Mouse (Mus musculus): ENCODE measurements around the gene Rere.

The Rere gene

DNA sequence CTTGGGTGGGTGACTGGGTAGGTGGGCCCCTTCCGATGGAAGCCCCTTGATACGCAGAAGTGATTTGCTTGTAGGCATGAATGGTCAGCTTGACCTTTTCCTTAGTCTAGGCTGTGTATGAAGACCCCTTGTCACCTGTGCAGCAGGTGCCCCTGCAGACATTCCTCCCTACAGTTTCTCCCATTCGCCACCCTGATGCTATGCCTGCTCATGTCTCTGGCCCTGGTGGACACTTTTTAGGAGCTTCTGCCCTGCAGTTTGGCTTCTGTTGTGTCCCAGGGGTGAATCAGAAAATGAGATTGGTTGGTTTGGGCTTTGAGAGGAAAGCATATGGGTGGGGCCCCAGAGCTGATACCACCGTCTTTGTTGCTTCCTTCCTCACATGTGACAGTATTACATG is 343.5 kb downstream of the Rere start:
- DNase-seq = no peak

DNA sequence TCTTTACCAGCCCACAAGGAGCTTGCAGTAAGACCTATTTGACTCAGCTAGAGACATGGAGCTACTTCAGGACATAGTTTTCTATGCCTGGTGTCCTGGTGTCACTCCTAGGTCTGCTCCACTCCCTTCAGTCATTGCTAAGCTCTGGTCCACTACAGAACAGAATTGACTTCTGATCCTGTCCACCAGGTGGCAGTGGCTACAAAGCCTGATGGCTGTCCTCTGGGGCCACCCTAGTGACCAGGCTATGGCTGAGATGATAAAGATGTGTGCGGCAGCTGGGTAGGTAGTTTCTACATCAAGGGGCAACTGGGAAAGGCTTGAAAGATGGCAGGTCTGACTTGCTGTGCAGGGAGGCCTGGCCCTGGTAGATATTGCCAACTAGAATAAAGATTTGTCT is 344.0 kb downstream of the Rere start:
- peak; percentile 83 to 87 for DNase-seq

DNA sequence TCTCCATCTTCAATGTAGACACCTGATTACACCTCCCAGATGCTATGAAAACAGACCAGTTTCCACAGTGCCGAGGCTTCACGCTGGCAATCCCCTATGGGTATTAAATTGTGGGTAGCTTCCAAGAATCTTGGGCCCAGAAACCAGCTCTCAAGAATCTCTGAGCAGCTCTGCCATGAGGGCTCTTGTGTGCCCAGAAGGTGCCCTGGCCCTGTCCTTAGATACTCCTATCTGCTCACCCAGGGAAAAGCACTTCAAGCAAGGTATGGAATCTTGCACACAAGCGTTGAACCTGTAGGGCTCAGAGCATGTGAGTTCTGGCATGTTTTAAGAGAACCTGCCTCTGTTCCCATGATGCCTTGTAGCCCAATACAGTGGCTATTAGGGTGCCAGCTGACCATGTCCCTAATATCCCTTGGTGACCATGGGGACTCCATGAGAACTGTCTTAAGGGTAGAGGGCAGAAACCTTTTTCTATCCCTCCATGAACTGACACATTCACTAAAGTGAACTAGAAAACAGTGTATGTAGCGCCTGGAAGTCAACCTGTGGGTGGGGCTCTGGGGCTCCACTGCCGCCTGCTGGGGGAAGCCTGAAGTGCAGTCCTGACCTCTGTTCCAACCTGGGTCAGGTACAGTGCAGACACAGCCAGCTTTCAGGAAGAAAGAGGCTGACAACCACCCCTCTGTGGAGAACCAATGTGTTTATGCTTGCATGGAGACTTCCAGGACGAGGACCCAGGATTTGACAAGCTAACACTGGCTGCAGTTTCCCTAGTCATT is 344.7 kb downstream of the Rere start:
- DNase-seq = peak; percentile 76 to 82

DNA sequence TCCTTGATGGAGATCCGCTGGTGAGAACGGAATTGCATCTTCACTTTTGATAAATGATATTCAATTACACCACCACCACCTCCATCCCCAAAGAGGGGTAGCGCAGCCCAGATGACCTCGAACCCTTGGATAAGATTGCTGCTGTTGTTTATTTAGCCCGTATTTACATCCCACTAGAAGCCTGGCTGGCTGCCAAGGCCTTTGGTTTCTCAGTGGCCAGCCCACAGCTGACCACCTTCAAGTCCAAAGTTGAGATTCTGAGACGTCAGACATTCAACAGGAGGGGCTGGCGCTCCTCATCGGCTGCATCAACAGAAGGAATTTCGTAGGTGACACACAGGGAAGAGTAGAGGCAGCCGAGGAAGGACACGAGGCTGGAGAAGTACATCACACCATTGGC is 347.8 kb downstream of the Rere start:
- peak; percentile 67 to 73 for DNase-seq

DNA sequence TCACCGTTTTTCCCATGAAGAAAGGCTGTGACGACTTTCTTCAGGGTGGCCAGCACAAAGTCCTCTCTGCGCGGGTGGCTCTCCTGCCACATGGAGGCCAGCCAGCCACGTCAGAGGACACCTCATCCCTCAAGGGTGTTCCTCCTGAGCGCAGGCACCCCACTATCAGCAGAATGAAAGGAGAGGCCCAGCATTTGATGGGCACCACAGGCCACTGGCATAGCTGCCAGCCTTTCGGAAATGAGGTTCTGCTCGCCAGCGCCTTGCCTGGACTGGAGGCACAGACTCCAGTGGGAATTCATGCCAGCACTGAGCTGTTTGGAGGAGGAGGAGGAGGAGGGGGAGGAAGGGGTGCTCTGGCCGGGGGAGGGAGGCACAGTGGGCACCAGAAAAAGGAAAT is 354.1 kb downstream of the Rere start:
- no peak for DNase-seq

DNA sequence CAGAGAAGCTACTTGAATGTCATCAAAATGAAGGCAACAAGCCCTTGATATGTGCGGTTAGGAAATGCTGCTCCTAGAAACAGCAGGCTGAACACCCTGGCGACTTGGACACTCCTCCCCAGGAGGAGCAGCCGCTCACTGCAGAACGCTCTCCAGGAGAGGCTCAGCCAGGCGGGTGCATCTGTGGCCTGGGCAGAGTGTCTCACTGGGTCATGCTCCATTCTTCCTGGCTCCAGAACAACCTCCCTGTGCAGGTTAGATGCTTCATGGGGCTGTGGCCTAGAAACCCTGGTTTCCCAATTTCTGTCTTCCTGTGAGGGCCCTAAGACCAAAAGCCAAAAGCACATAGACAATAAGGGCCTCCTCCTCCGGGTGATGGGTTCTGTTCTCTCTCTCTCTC is 355.2 kb downstream of the Rere start:
- no peak for DNase-seq

DNA sequence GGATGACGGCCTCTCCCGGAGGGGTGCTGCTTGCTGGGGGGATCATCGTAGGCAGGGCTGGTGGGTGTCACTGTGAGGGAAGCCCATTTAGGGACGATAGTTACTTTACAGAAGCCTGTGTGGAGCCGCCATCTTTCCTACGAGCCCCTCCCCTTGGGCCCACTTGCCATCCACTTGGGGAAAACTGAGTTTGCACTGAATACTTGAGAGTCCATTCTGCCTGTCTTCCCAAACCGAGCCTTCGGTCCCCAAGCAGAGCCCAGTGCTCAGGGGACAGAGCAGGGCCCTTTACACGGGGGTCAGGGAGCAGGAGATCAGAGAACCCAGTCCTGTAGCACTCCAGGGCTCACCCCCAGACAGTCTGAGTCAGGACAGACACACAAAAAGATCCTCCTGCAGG is 362.9 kb downstream of the Rere start:
- no peak for DNase-seq

DNA sequence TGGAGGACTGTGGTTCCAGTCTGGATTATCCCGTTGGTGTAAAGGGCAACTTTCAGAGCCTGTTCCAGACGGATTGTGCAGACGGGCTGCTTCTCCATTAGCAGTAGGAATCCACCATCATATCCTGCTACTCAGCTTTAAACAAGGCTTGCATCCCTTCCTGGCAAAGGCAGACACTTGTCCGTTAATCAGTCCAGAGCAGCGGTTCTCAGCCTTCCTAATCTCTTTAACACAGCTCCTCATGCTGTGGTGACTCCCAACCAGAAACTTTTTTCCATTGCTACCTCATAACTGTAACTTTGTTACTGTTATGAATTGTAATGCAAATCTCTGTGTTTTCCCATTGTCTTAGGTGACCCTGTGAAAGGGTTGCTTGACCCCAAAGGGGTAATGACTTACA is 367.9 kb downstream of the Rere start:
- DNase-seq = no peak

DNA sequence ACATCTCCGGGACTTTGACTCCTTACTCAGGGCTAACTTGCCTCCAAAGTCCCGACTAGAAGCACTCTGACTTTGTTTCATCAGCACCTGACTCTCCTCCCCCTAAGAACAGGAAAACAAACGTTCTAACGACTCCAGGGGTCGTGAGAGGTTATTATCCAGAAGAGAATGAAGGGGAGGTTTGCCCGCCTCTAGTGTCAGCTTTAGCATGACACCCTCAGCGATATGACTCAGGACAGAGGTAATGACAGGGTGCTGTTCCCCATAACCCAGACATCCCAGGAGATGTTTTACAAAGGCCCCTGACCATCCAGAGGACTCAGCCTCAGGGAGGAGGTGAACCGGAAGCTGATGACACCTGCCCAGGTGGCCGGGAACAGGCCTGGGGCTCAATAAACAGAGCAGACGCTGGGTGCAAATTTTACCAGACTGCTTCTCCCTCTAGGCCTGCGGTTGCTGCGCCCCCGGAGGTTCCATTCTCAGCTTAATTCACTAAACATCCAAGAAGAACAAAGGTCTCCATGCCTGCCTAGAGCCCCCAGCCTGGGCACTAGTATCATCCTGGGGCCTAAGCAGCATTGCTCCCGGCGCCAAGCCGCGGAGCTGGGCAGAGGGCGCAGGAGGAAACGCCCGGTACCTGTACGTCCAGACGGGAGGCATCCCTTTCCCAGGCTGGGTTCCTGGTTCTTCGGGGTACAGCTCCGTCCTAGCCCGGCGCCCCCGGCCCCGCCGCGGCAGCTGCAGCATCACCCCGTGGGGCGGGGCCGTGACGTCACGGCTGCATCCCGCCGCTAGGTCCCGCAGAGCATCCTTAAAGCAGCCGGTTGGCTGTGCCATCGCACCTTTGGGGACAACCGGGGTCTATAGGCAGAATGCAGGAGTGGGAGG is 370.2 kb downstream of the Rere start, which contains the start of gene Slc45a1:
TSS of gene Slc45a1 (minus strand) at position 785 of the 888 bp plus-strand sequence.
- no peak for DNase-seq

DNA sequence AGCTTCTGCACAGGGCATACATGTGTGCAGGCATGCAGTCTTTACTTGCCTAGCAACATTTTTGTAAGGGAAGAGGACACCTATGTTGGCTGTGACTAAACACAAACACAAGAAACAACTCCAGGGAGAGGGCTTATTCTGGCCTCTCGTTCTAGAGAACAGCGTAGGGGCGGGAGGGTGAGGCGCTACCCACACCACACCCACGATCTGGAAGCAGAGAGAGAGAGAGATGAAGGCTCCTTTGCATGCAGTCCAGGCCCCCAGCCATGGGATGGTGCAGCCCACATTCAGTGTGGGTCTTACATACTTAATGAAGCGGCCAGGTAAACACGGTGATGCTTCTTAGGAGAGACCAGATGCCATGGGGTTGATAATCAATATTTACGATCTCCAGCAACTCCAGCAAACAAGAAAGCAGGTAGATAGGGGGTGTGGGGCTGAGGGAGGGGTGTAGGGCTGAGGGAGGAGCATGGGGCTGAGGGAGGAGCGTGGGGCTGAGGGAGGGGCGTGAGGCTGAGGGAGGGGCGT is 371.7 kb downstream of the Rere start:
- DNase-seq = no peak

DNA sequence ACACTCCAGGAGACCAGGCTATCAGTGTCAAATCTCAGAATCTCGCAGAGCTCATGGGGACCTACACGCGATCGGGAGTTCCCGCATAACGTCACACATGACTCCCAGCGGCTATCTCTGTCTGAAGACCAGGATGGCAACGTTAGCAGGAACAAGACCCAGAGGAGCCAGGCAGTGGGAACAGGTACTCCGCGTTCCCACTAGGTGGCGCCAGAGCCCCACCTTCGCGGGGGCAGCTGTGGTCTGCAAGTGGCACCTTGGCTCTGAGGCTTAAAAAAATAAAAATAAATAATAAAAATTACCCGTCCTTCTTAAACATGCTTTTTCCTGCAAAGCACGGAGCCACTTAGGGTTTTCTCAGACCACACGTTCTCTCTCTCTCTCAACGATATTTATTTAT is 374.5 kb downstream of the Rere start:
- DNase-seq = peak; percentile 79 to 88

DNA sequence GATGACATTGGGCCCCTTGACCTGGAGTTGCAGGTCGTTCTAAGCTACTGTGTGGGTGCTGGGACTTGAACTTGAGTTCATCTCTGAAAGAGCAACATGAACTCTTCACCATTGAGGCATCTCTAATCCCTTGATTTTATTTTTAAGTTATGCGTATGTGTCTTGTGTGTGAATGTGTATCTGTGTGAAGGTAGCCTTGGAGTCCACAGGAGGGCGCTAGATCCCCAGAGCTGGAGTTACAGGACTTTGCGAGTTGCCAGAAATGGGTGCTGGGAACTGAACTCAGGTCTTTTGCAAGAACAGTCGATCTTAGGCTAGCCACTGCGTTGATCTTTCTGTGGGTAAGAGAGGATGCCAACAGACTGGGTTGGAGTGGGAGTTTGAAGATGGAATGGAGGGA is 375.1 kb downstream of the Rere start:
- DNase-seq = peak in 1 of 2 experiments; percentile 67

DNA sequence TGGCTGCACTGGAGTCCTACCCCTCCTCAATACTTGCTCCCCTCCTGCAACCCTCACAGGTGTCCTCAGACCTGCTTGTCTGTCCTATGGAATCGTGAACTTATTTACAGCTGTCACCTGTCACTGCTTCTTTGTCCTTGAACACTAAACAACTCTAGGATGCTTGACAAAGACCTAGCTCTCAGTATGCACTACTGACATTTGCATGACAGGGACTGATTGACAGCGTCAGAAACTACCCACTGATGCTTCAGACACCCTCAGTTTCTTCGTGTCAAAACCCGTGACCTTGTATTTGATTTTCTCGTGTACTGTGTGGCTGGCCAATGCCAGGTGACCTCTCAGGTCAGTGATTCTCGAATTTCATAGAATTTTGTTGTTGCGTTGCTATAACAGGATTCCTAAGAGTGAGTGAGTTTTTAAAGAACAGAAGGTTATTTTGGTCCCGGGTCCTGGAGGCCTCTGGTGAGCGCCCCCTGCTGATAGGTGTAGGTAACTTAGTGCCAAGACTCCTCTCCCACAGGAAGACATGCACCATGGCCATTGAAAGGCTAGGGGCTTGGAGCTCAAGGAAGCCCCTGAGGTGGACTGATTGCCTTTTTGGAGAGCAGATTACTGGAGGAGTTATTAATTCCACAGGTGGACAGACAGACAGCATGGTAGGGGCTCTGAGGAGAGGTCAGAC is 378.6 kb downstream of the Rere start:
- DNase-seq = peak in 1 of 2 experiments; percentile 57

DNA sequence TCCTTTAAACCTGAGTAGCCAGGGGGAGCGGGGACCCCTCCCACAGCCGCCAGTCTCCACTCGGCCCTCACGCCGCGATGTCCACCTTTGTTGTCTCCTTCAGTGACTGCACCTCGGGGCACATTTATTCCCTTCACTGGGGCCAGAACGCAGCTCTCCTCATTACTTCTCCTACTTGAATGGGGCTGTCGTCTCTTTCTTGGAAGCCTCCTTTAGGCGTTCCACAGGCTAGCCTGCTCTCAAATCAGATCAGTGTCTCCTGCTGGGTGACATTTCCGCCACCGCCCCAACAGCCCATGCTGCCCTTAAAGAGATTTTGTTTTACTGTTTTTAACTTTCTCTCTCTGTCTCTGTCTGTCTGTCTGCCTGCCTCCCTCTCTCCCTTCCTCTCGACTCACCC is 380.4 kb downstream of the Rere start:
- no peak for DNase-seq

DNA sequence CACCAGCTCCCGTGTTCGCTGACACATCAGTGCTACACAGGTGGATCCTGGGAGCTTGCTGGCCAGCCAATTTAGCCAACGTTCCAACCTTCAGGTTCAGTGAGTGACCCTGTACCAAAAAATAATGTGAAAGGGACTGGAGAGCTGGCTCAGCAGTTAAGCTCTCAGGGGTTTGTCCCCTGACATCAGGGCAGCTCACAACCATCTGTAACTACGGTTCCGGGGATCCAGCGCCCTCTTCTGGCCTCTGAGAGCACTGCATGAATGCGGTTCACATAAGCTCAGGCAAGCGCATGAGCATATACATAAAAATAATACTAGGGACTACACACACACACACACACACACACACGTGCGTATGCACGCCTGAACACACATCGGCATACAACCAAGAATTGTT is 381.7 kb downstream of the Rere start:
- peak; percentile 58 to 62 for DNase-seq

DNA sequence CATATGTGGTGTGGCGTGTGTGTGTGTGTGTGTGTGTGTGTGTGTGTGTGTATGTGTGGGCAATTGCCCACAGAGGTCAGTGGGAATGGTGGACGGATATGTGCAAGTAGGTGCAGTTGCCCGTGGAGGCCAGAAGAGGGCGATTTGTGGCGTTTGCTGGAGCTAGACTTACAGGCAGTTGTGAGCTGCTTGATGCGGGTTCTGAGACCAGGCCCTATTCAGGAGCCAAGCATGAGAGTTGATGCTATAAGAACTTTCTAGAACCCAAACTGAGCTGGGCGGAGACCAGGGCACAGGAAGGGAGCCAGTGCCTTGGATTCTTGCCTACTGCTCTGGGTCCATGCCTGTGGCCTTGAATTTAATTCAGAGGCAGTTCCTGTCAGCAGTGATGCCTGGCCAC is 383.3 kb downstream of the Rere start:
- DNase-seq = peak in 1 of 2 experiments; percentile 38

DNA sequence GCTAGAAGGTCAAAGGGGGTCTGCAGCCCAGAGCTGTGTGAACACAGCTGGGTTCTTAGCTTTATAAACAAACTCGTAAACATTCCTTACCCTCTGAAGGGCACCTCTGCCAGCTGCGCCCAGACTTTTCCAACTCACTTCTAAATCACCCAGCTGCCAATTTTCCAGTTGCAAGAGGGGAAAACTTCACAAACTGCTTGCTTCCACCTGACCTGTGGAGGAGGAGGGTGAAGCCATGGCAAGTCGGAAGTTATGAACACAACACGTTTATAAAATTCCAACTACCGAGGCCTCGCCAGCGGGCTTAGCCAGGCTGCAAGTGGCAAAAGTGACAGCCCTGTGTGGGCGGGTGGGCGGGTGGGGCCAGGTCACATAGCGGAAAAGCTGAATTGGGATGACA is 384.4 kb downstream of the Rere start:
- DNase-seq = peak in 1 of 2 experiments; percentile 58
